Mouse (Mus musculus): ENCODE results near the gene Ccdc34. TPM values are rescaled to one million over a fixed set of nuclear protein-coding genes. Genes with fewer than 3 reads are reported as not detected.

Gene Ccdc34
- polyA plus RNA-seq, 1 experiment from 2014 or later, result 29.6 TPM

DNA sequence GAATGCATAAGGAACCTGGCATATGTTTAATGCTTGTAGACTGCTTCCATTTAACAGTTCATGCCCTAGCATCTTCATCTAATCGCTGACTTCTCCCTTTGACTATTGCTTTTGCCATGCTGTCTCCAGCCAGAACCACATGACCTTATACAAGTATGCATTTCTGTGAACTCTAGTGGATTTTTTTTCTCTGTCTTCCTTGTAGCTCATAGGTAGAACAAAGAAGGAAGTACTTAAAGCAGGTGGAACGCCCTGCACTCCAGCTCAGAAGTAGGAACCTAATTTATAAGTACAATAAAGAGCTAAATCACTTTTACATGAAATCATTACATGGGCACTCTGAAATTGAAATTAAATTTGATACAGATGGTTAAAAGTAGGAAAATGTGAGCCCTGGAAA is 65.4 kb downstream of the Ccdc34 start:
- Histone ChIP-seq H3K4me3 (ENCODE audit: low read depth, low read length) (no peak overlapping the region), H3K4me2 (ENCODE audit: low read depth, low read length) (no peak overlapping the region), H3K27ac (ENCODE audit: low read depth, low read length) (no peak overlapping the region), H3K9me3 (ENCODE audit: control insufficient read depth, low read length) (no peaks in the 10 kb centered on the region), H3K27me3 (ENCODE audit: control insufficient read depth, insufficient read depth, low read length) (no peaks in the 10 kb centered on the region), H3K36me3 (ENCODE audit: control insufficient read depth, insufficient read depth, low read length) (no peaks in the 10 kb centered on the region), H3K9ac (replicated peaks; ENCODE audit: low read depth, low read length) (no peak overlapping the region), H3K4me1 (ENCODE audit: control insufficient read depth, insufficient read depth, low read length) (no peaks in the 10 kb centered on the region)
- no peak for ATAC-seq (ENCODE audit: low read depth)
- WGBS, result 86% methylated on average over 2 of the region's 2 CpGs

GRCm38 (mm10) chr2:110085701-110086143 is 68.1 kb downstream of the Ccdc34 start:
- peak; percentile 38; the same call in 1 of the 2 replicates for ATAC-seq (ENCODE audit: low read depth)
- Histone ChIP-seq H3K4me1 (ENCODE audit: control insufficient read depth, insufficient read depth, low read length) (no peaks in the 10 kb centered on the region), H3K36me3 (ENCODE audit: control insufficient read depth, insufficient read depth, low read length) (no peaks in the 10 kb centered on the region), H3K9ac (replicated peaks; ENCODE audit: low read depth, low read length) (no peak overlapping the region), H3K9me3 (ENCODE audit: control insufficient read depth, low read length) (no peaks in the 10 kb centered on the region), H3K27ac (ENCODE audit: low read depth, low read length) (no peak overlapping the region), H3K4me3 (ENCODE audit: low read depth, low read length) (no peak overlapping the region), H3K27me3 (ENCODE audit: control insufficient read depth, insufficient read depth, low read length) (no peaks in the 10 kb centered on the region), H3K4me2 (ENCODE audit: low read depth, low read length) (no peak overlapping the region)
- WGBS, result 65% methylated on average over 3 of the region's 3 CpGs

DNA sequence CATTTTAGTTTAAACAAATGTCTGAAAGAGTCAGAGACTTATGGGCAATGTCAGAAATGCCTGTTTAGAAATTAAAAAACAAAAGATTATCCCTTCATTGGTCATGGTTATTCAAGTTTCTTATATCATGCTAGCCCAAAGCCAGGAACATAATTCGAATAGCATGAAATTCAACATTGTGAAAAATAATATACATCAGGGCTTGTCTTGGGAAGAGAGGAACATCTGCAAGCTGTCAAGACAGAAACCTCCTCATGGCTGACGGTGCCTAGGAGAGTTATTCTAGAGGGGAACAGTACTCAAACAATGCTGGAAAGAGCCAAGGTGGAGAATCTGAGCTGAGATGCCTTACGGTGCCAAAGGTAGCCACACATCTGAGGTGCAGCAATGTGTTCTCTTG is 96.5 kb downstream of the Ccdc34 start:
- no peaks in the 10 kb centered on the region for H3K9me3 ChIP-seq (ENCODE audit: control insufficient read depth, low read length)
- H3K4me3 ChIP-seq (ENCODE audit: low read depth, low read length), result no peak overlapping the region
- H3K4me2 ChIP-seq (ENCODE audit: low read depth, low read length), result no peak overlapping the region
- H3K4me1 ChIP-seq (ENCODE audit: control insufficient read depth, insufficient read depth, low read length), result no peaks in the 10 kb centered on the region
- no peaks in the 10 kb centered on the region for H3K36me3 ChIP-seq (ENCODE audit: control insufficient read depth, insufficient read depth, low read length)
- no peak overlapping the region for H3K9ac ChIP-seq (replicated peaks; ENCODE audit: low read depth, low read length)
- no peak for ATAC-seq (ENCODE audit: low read depth)
- 88% methylated on average over 3 of the region's 3 CpGs for WGBS
- no peaks in the 10 kb centered on the region for H3K27me3 ChIP-seq (ENCODE audit: control insufficient read depth, insufficient read depth, low read length)
- H3K27ac ChIP-seq (ENCODE audit: low read depth, low read length), result no peak overlapping the region

DNA sequence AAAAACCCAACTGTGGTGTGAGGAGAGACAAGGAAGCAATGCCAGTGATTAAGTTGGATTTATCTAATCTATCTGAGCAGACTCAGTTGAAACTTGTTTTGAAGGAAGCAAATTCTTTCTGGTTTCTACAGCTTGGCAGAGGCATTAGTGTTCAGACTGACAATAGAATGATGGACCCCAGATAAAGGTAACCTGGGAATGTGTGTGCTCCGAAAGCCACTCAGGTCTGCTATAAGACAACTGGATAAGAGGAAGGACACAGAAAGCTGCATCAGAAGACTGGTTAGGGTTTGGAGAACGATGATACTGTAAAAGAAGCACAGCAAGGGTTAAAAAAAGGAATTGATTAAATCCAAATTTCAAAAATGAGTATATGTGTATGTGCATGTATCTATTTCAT is 111.8 kb downstream of the Ccdc34 start:
- Histone ChIP-seq H3K36me3 (ENCODE audit: control insufficient read depth, insufficient read depth, low read length) (no peaks in the 10 kb centered on the region), H3K27me3 (ENCODE audit: control insufficient read depth, insufficient read depth, low read length) (no peaks in the 10 kb centered on the region), H3K27ac (ENCODE audit: low read depth, low read length) (no peak overlapping the region), H3K4me3 (ENCODE audit: low read depth, low read length) (no peak overlapping the region), H3K9me3 (ENCODE audit: control insufficient read depth, low read length) (no peaks in the 10 kb centered on the region), H3K9ac (replicated peaks; ENCODE audit: low read depth, low read length) (no peak overlapping the region), H3K4me2 (ENCODE audit: low read depth, low read length) (no peak overlapping the region), H3K4me1 (ENCODE audit: control insufficient read depth, insufficient read depth, low read length) (no peaks in the 10 kb centered on the region)
- WGBS, result 93% methylated on average over 2 of the region's 2 CpGs
- ATAC-seq (ENCODE audit: low read depth), result no peak

GRCm38 (mm10) chr2:110131573-110131972 is 114.0 kb downstream of the Ccdc34 start:
- H3K27me3 ChIP-seq (ENCODE audit: control insufficient read depth, insufficient read depth, low read length), result no peaks in the 10 kb centered on the region
- H3K4me2 ChIP-seq (ENCODE audit: low read depth, low read length), result no peak overlapping the region
- H3K4me3 ChIP-seq (ENCODE audit: low read depth, low read length), result no peak overlapping the region
- H3K9me3 ChIP-seq (ENCODE audit: control insufficient read depth, low read length), result no peaks in the 10 kb centered on the region
- WGBS, result 45% methylated on average over 2 of the region's 2 CpGs
- no peak for ATAC-seq (ENCODE audit: low read depth)
- H3K36me3 ChIP-seq (ENCODE audit: control insufficient read depth, insufficient read depth, low read length), result no peaks in the 10 kb centered on the region
- H3K9ac ChIP-seq (replicated peaks; ENCODE audit: low read depth, low read length), result no peak overlapping the region
- H3K4me1 ChIP-seq (ENCODE audit: control insufficient read depth, insufficient read depth, low read length), result no peaks in the 10 kb centered on the region
- no peak overlapping the region for H3K27ac ChIP-seq (ENCODE audit: low read depth, low read length)

GRCm38 (mm10) chr2:110133356-110134115 is 115.9 kb downstream of the Ccdc34 start:
- WGBS, result 84% methylated on average over 3 of the region's 3 CpGs

GRCm38 (mm10) chr2:110134765-110135594 is 117.4 kb downstream of the Ccdc34 start:
- Histone ChIP-seq H3K27ac (ENCODE audit: low read depth, low read length) (no peak overlapping the region), H3K9ac (replicated peaks; ENCODE audit: low read depth, low read length) (no peak overlapping the region), H3K36me3 (ENCODE audit: control insufficient read depth, insufficient read depth, low read length) (no peaks in the 10 kb centered on the region), H3K4me3 (ENCODE audit: low read depth, low read length) (no peak overlapping the region), H3K4me1 (ENCODE audit: control insufficient read depth, insufficient read depth, low read length) (no peaks in the 10 kb centered on the region), H3K9me3 (ENCODE audit: control insufficient read depth, low read length) (no peaks in the 10 kb centered on the region), H3K4me2 (ENCODE audit: low read depth, low read length) (no peak overlapping the region), H3K27me3 (ENCODE audit: control insufficient read depth, insufficient read depth, low read length) (no peaks in the 10 kb centered on the region)
- ATAC-seq (ENCODE audit: low read depth), result no peak
- WGBS, result 29% methylated on average over 2 of the region's 2 CpGs

More at GRCm38 (mm10) chr2:110133356-110134115, 115.9 kb downstream of the Ccdc34 start:
- Histone ChIP-seq H3K4me3 (ENCODE audit: low read depth, low read length) (no peak overlapping the region), H3K27me3 (ENCODE audit: control insufficient read depth, insufficient read depth, low read length) (no peaks in the 10 kb centered on the region), H3K4me2 (ENCODE audit: low read depth, low read length) (no peak overlapping the region), H3K9me3 (ENCODE audit: control insufficient read depth, low read length) (no peaks in the 10 kb centered on the region), H3K36me3 (ENCODE audit: control insufficient read depth, insufficient read depth, low read length) (no peaks in the 10 kb centered on the region), H3K9ac (replicated peaks; ENCODE audit: low read depth, low read length) (no peak overlapping the region), H3K27ac (ENCODE audit: low read depth, low read length) (no peak overlapping the region), H3K4me1 (ENCODE audit: control insufficient read depth, insufficient read depth, low read length) (no peaks in the 10 kb centered on the region)
- no peak for ATAC-seq (ENCODE audit: low read depth)

GRCm38 (mm10) chr2:110137291-110137690 is 119.7 kb downstream of the Ccdc34 start:
- no peak overlapping the region for H3K4me3 ChIP-seq (ENCODE audit: low read depth, low read length)
- H3K27me3 ChIP-seq (ENCODE audit: control insufficient read depth, insufficient read depth, low read length), result no peaks in the 10 kb centered on the region
- no peak overlapping the region for H3K27ac ChIP-seq (ENCODE audit: low read depth, low read length)
- H3K4me1 ChIP-seq (ENCODE audit: control insufficient read depth, insufficient read depth, low read length), result no peaks in the 10 kb centered on the region
- 64% methylated on average over 1 of the region's 1 CpGs for WGBS
- ATAC-seq (ENCODE audit: low read depth), result no peak
- H3K4me2 ChIP-seq (ENCODE audit: low read depth, low read length), result no peak overlapping the region
- no peaks in the 10 kb centered on the region for H3K9me3 ChIP-seq (ENCODE audit: control insufficient read depth, low read length)
- no peaks in the 10 kb centered on the region for H3K36me3 ChIP-seq (ENCODE audit: control insufficient read depth, insufficient read depth, low read length)
- no peak overlapping the region for H3K9ac ChIP-seq (replicated peaks; ENCODE audit: low read depth, low read length)

GRCm38 (mm10) chr2:110138096-110138495 is 120.5 kb downstream of the Ccdc34 start:
- H3K4me1 ChIP-seq (ENCODE audit: control insufficient read depth, insufficient read depth, low read length), result no peaks in the 10 kb centered on the region
- H3K4me2 ChIP-seq (ENCODE audit: low read depth, low read length), result no peak overlapping the region
- no peaks in the 10 kb centered on the region for H3K36me3 ChIP-seq (ENCODE audit: control insufficient read depth, insufficient read depth, low read length)
- no peak overlapping the region for H3K9ac ChIP-seq (replicated peaks; ENCODE audit: low read depth, low read length)
- no peak overlapping the region for H3K27ac ChIP-seq (ENCODE audit: low read depth, low read length)
- WGBS, result 97% methylated on average over 1 of the region's 1 CpGs
- H3K9me3 ChIP-seq (ENCODE audit: control insufficient read depth, low read length), result no peaks in the 10 kb centered on the region
- no peak overlapping the region for H3K4me3 ChIP-seq (ENCODE audit: low read depth, low read length)
- no peak for ATAC-seq (ENCODE audit: low read depth)
- H3K27me3 ChIP-seq (ENCODE audit: control insufficient read depth, insufficient read depth, low read length), result no peaks in the 10 kb centered on the region

All from neural tube, embryonic 14.5 days (tissue).